Mouse (Mus musculus) neural tube, embryonic 15.5 days (tissue): ENCODE data around the gene Gm49416. TPM values are rescaled to one million over a fixed set of nuclear protein-coding genes. Genes with fewer than 3 reads are reported as not detected.
"Not testable (repeated sequence)": the region's sequence is repeated elsewhere in the genome, so short reads cannot be mapped to it uniquely, and the experiment has no call there.

Experiments
- ATAC-seq: fragments of 200-750 bp; cut with Nextera tagmentation; 2 replicates; pipeline ENCODE4 v1.8.0; 2017; ENCODE audit warnings: mild to moderate bottlenecking, moderate TSS enrichment, moderate library complexity; ENCODE audit not compliant: low FRiP score
- H3K27ac ChIP-seq: fragments of 300-500 bp; sonication (generic); replicated peaks from 2 replicates; pipeline ENCODE4 v1.5.1; 2015; ENCODE audit warnings: mild to moderate bottlenecking, inconsistent platforms
- H3K27me3 ChIP-seq: fragments of 300-500 bp; sonication (generic); replicated peaks from 2 replicates; pipeline ENCODE4 v1.6.1; 2015; ENCODE audit warnings: inconsistent platforms
- H3K36me3 ChIP-seq: fragments of 300-500 bp; sonication (generic); 2 replicates; pipeline ENCODE4 v1.6.1; 2015; ENCODE audit warnings: inconsistent platforms
- H3K4me1 ChIP-seq: fragments of 300-500 bp; sonication (generic); 2 replicates; pipeline ENCODE4 v1.6.1; 2015; ENCODE audit warnings: inconsistent platforms
- H3K4me2 ChIP-seq: fragments of 300-500 bp; sonication (generic); 2 replicates; pipeline ENCODE4 v1.6.1; 2015; ENCODE audit warnings: inconsistent platforms, mild to moderate bottlenecking, moderate library complexity
- H3K4me3 ChIP-seq: fragments of 300-500 bp; sonication (generic); replicated peaks from 2 replicates; pipeline ENCODE4 v1.5.1; 2015; ENCODE audit warnings: mild to moderate bottlenecking, inconsistent platforms
- H3K9ac ChIP-seq: fragments of 300-500 bp; sonication (generic); replicated peaks from 2 replicates; pipeline ENCODE4 v1.6.1; 2015; ENCODE audit warnings: mild to moderate bottlenecking, inconsistent platforms
- H3K9me3 ChIP-seq: fragments of 300-500 bp; sonication (generic); replicated peaks from 2 replicates; pipeline ENCODE4 v1.6.1; 2016; ENCODE audit warnings: inconsistent platforms
- WGBS: fragments of 180-500 bp; shearing (Covaris S2); methylation state at CpG from one replicate; pipeline ENCODE4 v1.1.7; 2015; ENCODE audit warnings: mixed read lengths; 5-methylcytosine and 5-hydroxymethylcytosine counted together
- polyA plus RNA-seq: library from polyadenylated mRNA; unstranded; fragments of >200 nt; fragmentation: Nextera tagmentation; extraction: Ambion mirVana; gene quantifications from 2 replicates; pipeline ENCODE4 v1.2.1, GENCODE M21; 2015

Gm49416 gene
- polyA plus RNA-seq, 1 experiment from 2014 or later = 0.45 TPM

- Histone ChIP-seq H3K4me1 (0 out of 2 replicates have a peak, but pooled peaks cover 7% of the 10 kb centered on the region), H3K9ac (no peak overlapping the region)
- 58% methylated on average over 10 of the region's 10 CpGs for WGBS
Observed at GRCm38 (mm10) chr19:8852236-8852928, 36.3 kb upstream of the Gm49416 start.

GRCm38 (mm10) chr19:8853117-8853516 lies 35.6 kb upstream of the Gm49416 start:
- no peak overlapping the region for H3K4me2 ChIP-seq
- H3K4me3 ChIP-seq = no peak overlapping the region
- 0 out of 2 replicates have a peak, but pooled peaks cover 7% of the 10 kb centered on the region for H3K4me1 ChIP-seq
- no peak overlapping the region for H3K9ac ChIP-seq
- H3K9me3 ChIP-seq = no peaks in the 10 kb centered on the region
- peaks cover 11% of the 10 kb centered on the region for H3K36me3 ChIP-seq
- no peak for ATAC-seq
- 88% methylated on average over 3 of the region's 3 CpGs for WGBS
- H3K27ac ChIP-seq = no peak overlapping the region
- H3K27me3 ChIP-seq = no peaks in the 10 kb centered on the region

More at GRCm38 (mm10) chr19:8852236-8852928, 36.3 kb upstream of the Gm49416 start:
- Histone ChIP-seq H3K9me3 (no peaks in the 10 kb centered on the region), H3K27me3 (no peaks in the 10 kb centered on the region), H3K4me2 (no peak overlapping the region), H3K4me3 (no peak overlapping the region), H3K36me3 (peaks cover 17% of the 10 kb centered on the region), H3K27ac (no peak overlapping the region)
- ATAC-seq = no peak

GRCm38 (mm10) chr19:8857689-8858088 lies 31.0 kb upstream of the Gm49416 start:
- H3K36me3 ChIP-seq = no peaks in the 10 kb centered on the region
- H3K4me2 ChIP-seq = no peak overlapping the region
- 60% methylated on average over 4 of the region's 4 CpGs for WGBS
- H3K4me1 ChIP-seq = no peaks in the 10 kb centered on the region
- H3K9me3 ChIP-seq = no peaks in the 10 kb centered on the region
- no peak overlapping the region for H3K9ac ChIP-seq
- no peaks in the 10 kb centered on the region for H3K27me3 ChIP-seq
- H3K27ac ChIP-seq = no peak overlapping the region
- ATAC-seq = no peak
- H3K4me3 ChIP-seq = no peak overlapping the region

GRCm38 (mm10) chr19:8859018-8859417 lies 29.7 kb upstream of the Gm49416 start:
- 28% methylated on average over 1 of the region's 1 CpGs for WGBS
- Histone ChIP-seq H3K9me3 (no peaks in the 10 kb centered on the region), H3K36me3 (no peaks in the 10 kb centered on the region), H3K27ac (no peak overlapping the region), H3K4me3 (no peak overlapping the region), H3K27me3 (no peaks in the 10 kb centered on the region), H3K9ac (no peak overlapping the region), H3K4me2 (no peak overlapping the region), H3K4me1 (no peaks in the 10 kb centered on the region)
- no peak for ATAC-seq

- Histone ChIP-seq H3K9me3 (no peaks in the 10 kb centered on the region), H3K4me3 (no peak overlapping the region), H3K4me2 (no peak overlapping the region), H3K9ac (no peak overlapping the region), H3K4me1 (no peaks in the 10 kb centered on the region), H3K36me3 (no peaks in the 10 kb centered on the region), H3K27ac (no peak overlapping the region), H3K27me3 (no peaks in the 10 kb centered on the region)
- 86% methylated on average over 6 of the region's 6 CpGs for WGBS
- no peak for ATAC-seq
Observed at GRCm38 (mm10) chr19:8864265-8864664, 24.5 kb upstream of the Gm49416 start.

- Histone ChIP-seq H3K36me3 (peaks cover 22% of the 10 kb centered on the region), H3K4me1 (peaks cover 20% of the 10 kb centered on the region), H3K4me2 (peak overlapping the region; percentile 96; the same call in 1 of the 2 replicates)
- not testable (repeated sequence) for H3K9me3 ChIP-seq, H3K27me3 ChIP-seq, H3K4me3 ChIP-seq, ATAC-seq, H3K27ac ChIP-seq, H3K9ac ChIP-seq
- WGBS = 81% methylated on average over 3 of the region's 3 CpGs
Observed at GRCm38 (mm10) chr19:8870381-8870780, 18.3 kb upstream of the Gm49416 start.

- H3K36me3 ChIP-seq = peaks cover 27% of the 10 kb centered on the region
- peak; percentile 36 for ATAC-seq
- WGBS = 52% methylated on average over 9 of the region's 9 CpGs
Observed at GRCm38 (mm10) chr19:8870838-8871237, 17.9 kb upstream of the Gm49416 start.

GRCm38 (mm10) chr19:8871267-8872186 lies 17.2 kb upstream of the Gm49416 start, which contains the start of gene Ubxn1:
Gene Ubxn1, plus strand, starts transcription at chr19:8871496.
- WGBS = under 1% methylated on average over 59 of the region's 59 CpGs
- Histone ChIP-seq H3K4me3 (peak within 1 kb of the TSS; percentile 86), H3K4me2 (peak within 1 kb of the TSS; percentile 96), H3K4me1 (peaks cover 20% of the 10 kb centered on the region), H3K27ac (peak within 1 kb of the TSS; percentile 84), H3K36me3 (peaks cover 33% of the 10 kb centered on the region), H3K27me3 (no peaks in the 10 kb centered on the region), H3K9ac (peak within 1 kb of the TSS; percentile 98), H3K9me3 (no peaks in the 10 kb centered on the region)
- ATAC-seq = peak; percentile 97

More at GRCm38 (mm10) chr19:8870838-8871237, 17.9 kb upstream of the Gm49416 start:
- no peaks in the 10 kb centered on the region for H3K9me3 ChIP-seq
- H3K4me2 ChIP-seq = peak overlapping the region; percentile 96
- H3K4me3 ChIP-seq = peak overlapping the region; percentile 86
- peaks cover 20% of the 10 kb centered on the region for H3K4me1 ChIP-seq
- H3K27ac ChIP-seq = peak overlapping the region; percentile 84
- H3K27me3 ChIP-seq = no peaks in the 10 kb centered on the region
- H3K9ac ChIP-seq = peak overlapping the region; percentile 98

GRCm38 (mm10) chr19:8872266-8872840 lies 16.4 kb upstream of the Gm49416 start:
- no peaks in the 10 kb centered on the region for H3K9me3 ChIP-seq
- ATAC-seq = no peak
- peak overlapping the region; percentile 86 for H3K4me3 ChIP-seq
- WGBS = 81% methylated on average over 10 of the region's 10 CpGs
- peaks cover 41% of the 10 kb centered on the region for H3K36me3 ChIP-seq
- peaks cover 20% of the 10 kb centered on the region for H3K4me1 ChIP-seq
- H3K4me2 ChIP-seq = peak overlapping the region; percentile 96
- H3K9ac ChIP-seq = peak overlapping the region; percentile 98
- H3K27ac ChIP-seq = no peak overlapping the region
- no peaks in the 10 kb centered on the region for H3K27me3 ChIP-seq

- H3K27ac ChIP-seq = no peak overlapping the region
- peaks cover 46% of the 10 kb centered on the region for H3K36me3 ChIP-seq
- no peak overlapping the region for H3K4me2 ChIP-seq
- H3K4me1 ChIP-seq = peaks cover 28% of the 10 kb centered on the region
- H3K27me3 ChIP-seq = no peaks in the 10 kb centered on the region
- ATAC-seq = no peak
- no peak overlapping the region for H3K4me3 ChIP-seq
- H3K9ac ChIP-seq = no peak overlapping the region
- WGBS = 93% methylated on average over 7 of the region's 7 CpGs
- no peaks in the 10 kb centered on the region for H3K9me3 ChIP-seq
Observed at GRCm38 (mm10) chr19:8875031-8875430, 13.7 kb upstream of the Gm49416 start.

- ATAC-seq = peak; percentile 98
- H3K4me3 ChIP-seq = peak within 1 kb of the TSS; percentile 68
- peaks cover 14% of the 10 kb centered on the region for H3K4me1 ChIP-seq
- H3K4me2 ChIP-seq = peak within 1 kb of the TSS; percentile 93
- H3K9me3 ChIP-seq = no peaks in the 10 kb centered on the region
- H3K27ac ChIP-seq = peak within 1 kb of the TSS; percentile 88
- H3K36me3 ChIP-seq = peaks cover 23% of the 10 kb centered on the region
- peak within 1 kb of the TSS; percentile 83 for H3K9ac ChIP-seq
- H3K27me3 ChIP-seq = no peaks in the 10 kb centered on the region
- WGBS = under 1% methylated on average over 42 of the region's 42 CpGs
Observed at GRCm38 (mm10) chr19:8880311-8881033, 8.3 kb upstream of the Gm49416 start, which contains the start of gene Uqcc3. Gene Uqcc3, minus strand, starts transcription at chr19:8880923.
